Mouse (Mus musculus): Measurements from ENCODE around the gene Ccdc9.

- no peak for TF ChIP-seq CTCF (IDR thresholded peaks at IDR 0.05 in 2 of 3, conservative IDR thresholded peaks at IDR 0.05 in 1 of 3; ENCODE audit: control insufficient read depth in 1 of 3, insufficient read depth in 1 of 3, low read depth in 2 of 3, low read length in 3 of 3, poor library complexity in 1 of 3, severe bottlenecking in 1 of 3)
- TF ChIP-seq MAFK (IDR thresholded peaks at IDR 0.05; ENCODE audit: borderline replicate concordance, low read depth, low read length) = no peak
- TF ChIP-seq NELFE (IDR thresholded peaks at IDR 0.05; ENCODE audit: low read depth, low read length) = no peak
- no peak for TF ChIP-seq USF1 (IDR thresholded peaks at IDR 0.05; ENCODE audit: low read depth, low read length)
- TF ChIP-seq EP300 (IDR thresholded peaks at IDR 0.05; ENCODE audit: low read depth in 1 of 2, low read length in 2 of 2) = no peak
- no peak for TF ChIP-seq MAX (IDR thresholded peaks at IDR 0.05; ENCODE audit: low read length)
- TF ChIP-seq TCF12 (IDR thresholded peaks at IDR 0.05; ENCODE audit: low read depth, low read length) = no peak
- TF ChIP-seq CHD2 (IDR thresholded peaks at IDR 0.05; ENCODE audit: low read length) = no peak
- no peak for TF ChIP-seq GATA1 (IDR thresholded peaks at IDR 0.05; ENCODE audit: low read depth, low read length)
- no peak for TF ChIP-seq MEF2A (IDR thresholded peaks at IDR 0.05; ENCODE audit: extremely low read depth, insufficient replicate concordance, low read depth, low read length, poor library complexity, severe bottlenecking)
- TF ChIP-seq UBTF (IDR thresholded peaks at IDR 0.05; ENCODE audit: borderline replicate concordance, insufficient read depth, low read depth, low read length) = no peak
- TF ChIP-seq CHD1 (IDR thresholded peaks at IDR 0.05; ENCODE audit: low read depth, low read length) = no peak
These were observed 40.0 kb upstream of the Ccdc9 start for GRCm38 (mm10) chr7:16326607-16326971.
